Mouse (Mus musculus) E14TG2a.4 (cell line): ENCODE measurements around the gene Bex3.
"Not testable (repeated sequence)": the region's sequence is repeated elsewhere in the genome, so short reads cannot be mapped to it uniquely, and the experiment has no call there.

Experiments used
- H3K27me3 ChIP-seq: 2 replicates; pipeline ENCODE4 v1.6.1; 2014; ENCODE audit warnings: low read length, control low read depth; ENCODE audit not compliant: insufficient read depth
- H3K36me3 ChIP-seq: 2 replicates; pipeline ENCODE4 v1.6.1; 2014; ENCODE audit warnings: low read length, control low read depth; ENCODE audit not compliant: insufficient read depth
- H3K4me1 ChIP-seq: replicated peaks from 2 replicates; pipeline ENCODE4 v1.6.1; 2014; ENCODE audit warnings: low read depth, low read length, control low read depth
- H3K4me3 ChIP-seq: replicated peaks from 2 replicates; pipeline ENCODE4 v1.5.1; 2014; ENCODE audit warnings: mild to moderate bottlenecking, low read length
- H3K9me3 ChIP-seq: 2 replicates; pipeline ENCODE4 v1.6.1; 2014; ENCODE audit warnings: low read length, control low read depth
- CTCF ChIP-seq: conservative IDR thresholded peaks from 2 replicates; pipeline ENCODE4 v1.5.1; 2014; ENCODE audit warnings: low read length
- NANOG ChIP-seq: IDR thresholded peaks from 2 replicates; pipeline ENCODE4 v1.6.1; 2014; ENCODE audit warnings: borderline replicate concordance, low read length, mixed read lengths
- POU5F1 ChIP-seq: IDR thresholded peaks from 2 replicates; pipeline ENCODE4 v1.6.1; 2014; ENCODE audit warnings: low read length, borderline replicate concordance

Bex3 gene

GRCm38 (mm10) chrX:136269743-136270392, at the start of gene Bex3:
Gene Bex3, plus strand, starts transcription at chrX:136270253.
- H3K9me3 ChIP-seq, H3K27me3 ChIP-seq: not testable (repeated sequence)
- Histone ChIP-seq H3K36me3 (peaks cover 14% of the 10 kb centered on the region), H3K4me1 (peaks cover 11% of the 10 kb centered on the region), H3K4me3 (peak within 1 kb of the TSS; percentile 74)

- Histone ChIP-seq H3K9me3 (no peaks in the 10 kb centered on the region), H3K4me3 (no peak overlapping the region), H3K27me3 (no peaks in the 10 kb centered on the region), H3K36me3 (no peaks in the 10 kb centered on the region), H3K4me1 (no peaks in the 10 kb centered on the region)
- no peak for TF ChIP-seq CTCF
- no peak for TF ChIP-seq POU5F1
- TF ChIP-seq NANOG: no peak
These were observed 46.3 kb upstream of the Bex3 start for GRCm38 (mm10) chrX:136223714-136224113.

GRCm38 (mm10) chrX:136227768-136228167, 42.3 kb upstream of the Bex3 start:
- H3K4me3 ChIP-seq: no peak overlapping the region
- no peaks in the 10 kb centered on the region for H3K27me3 ChIP-seq
- no peaks in the 10 kb centered on the region for H3K4me1 ChIP-seq
- H3K9me3 ChIP-seq: no peaks in the 10 kb centered on the region
- TF ChIP-seq POU5F1 (no peak), NANOG (no peak), CTCF (no peak)
- no peaks in the 10 kb centered on the region for H3K36me3 ChIP-seq

DNA sequence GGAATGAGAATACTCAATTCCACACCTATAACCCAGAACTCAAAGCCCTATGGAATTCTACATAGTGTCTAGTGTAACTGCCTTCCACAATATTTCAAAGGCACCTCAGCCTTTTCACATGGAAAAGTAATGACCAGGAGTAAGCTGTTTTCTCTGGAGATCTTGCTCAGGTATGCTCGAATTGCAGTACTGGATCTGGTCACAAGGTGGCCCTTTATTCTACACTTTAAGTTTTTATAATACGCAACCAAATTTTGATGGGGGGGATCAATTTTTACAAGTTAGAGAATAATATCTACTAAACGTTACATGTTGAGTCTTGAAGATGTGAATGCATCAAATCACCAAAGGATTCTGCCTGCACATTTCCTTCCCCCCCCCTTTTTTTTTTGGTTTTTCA, 31.9 kb upstream of the Bex3 start:
- Histone ChIP-seq H3K9me3 (no peaks in the 10 kb centered on the region), H3K27me3 (no peaks in the 10 kb centered on the region), H3K36me3 (no peaks in the 10 kb centered on the region), H3K4me3 (no peak overlapping the region), H3K4me1 (0 out of 2 replicates have a peak, but pooled peaks cover 4% of the 10 kb centered on the region)
- TF ChIP-seq NANOG: no peak
- TF ChIP-seq CTCF: peak; percentile 42

DNA sequence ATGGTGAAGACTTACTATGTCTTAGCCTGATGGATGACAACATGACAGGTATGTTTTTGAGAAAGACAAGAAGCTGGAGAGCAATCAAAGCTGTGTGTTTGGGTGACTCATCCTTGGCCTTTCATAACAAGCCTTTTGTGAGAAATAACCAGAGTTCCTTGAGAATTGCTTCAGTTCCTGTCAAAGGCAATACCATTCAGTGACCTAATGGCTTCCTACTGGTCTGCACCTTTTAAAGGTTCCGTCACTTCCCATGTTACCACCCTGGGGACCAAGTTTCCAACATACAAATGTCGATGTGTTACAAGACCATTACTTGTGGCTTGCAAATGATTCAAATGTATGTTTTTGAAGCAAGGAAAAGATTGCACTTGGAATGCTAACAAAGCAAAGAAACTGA, 26.9 kb upstream of the Bex3 start:
- peaks cover 15% of the 10 kb centered on the region for H3K36me3 ChIP-seq
- no peaks in the 10 kb centered on the region for H3K9me3 ChIP-seq
- TF ChIP-seq NANOG (no peak), POU5F1 (no peak), CTCF (no peak)

GRCm38 (mm10) chrX:136244574-136245229, 25.4 kb upstream of the Bex3 start, which contains the start of gene Tceal9:
Gene Tceal9, plus strand, starts transcription at chrX:136245079.
- H3K9me3 ChIP-seq: no peaks in the 10 kb centered on the region
- H3K4me1 ChIP-seq: no peaks in the 10 kb centered on the region
- H3K36me3 ChIP-seq: peaks cover 18% of the 10 kb centered on the region
- H3K27me3 ChIP-seq: no peaks in the 10 kb centered on the region
- TF ChIP-seq NANOG (no peak), CTCF (no peak), POU5F1 (no peak)
- H3K4me3 ChIP-seq: peak within 1 kb of the TSS; percentile 85

More for the DNA sequence above, 26.9 kb upstream of the Bex3 start:
- no peak overlapping the region for H3K4me3 ChIP-seq
- no peaks in the 10 kb centered on the region for H3K27me3 ChIP-seq
- 0 out of 2 replicates have a peak, but pooled peaks cover 4% of the 10 kb centered on the region for H3K4me1 ChIP-seq

DNA sequence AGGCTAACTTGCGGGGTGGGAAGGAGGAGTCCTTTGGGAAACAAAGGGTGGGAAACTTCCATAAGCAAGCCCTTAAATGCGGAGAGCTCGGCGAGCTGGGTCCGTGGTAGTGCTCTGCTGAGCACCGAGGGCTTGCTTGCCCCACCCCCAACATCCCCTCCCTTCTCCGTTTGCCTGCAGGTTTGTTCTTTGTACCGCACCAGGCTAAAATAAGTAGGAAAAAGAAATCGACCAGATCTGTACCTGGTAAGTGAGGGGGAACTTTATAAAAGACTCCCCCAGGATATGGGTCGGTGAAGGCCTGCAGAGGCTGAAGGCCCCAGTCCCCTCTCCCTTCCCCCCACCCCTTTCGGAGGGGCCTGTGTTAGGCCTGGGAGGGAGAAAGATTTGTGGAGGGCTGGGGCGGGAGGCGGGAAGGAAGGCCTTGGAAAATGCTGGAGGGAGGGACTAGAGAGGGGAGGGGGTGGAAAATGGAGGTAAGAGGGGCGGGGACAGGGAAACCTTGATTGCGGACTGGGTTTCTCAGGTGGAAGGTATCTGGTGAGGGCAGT, 24.5 kb upstream of the Bex3 start:
- TF ChIP-seq POU5F1: no peak
- TF ChIP-seq CTCF: no peak
- no peak for TF ChIP-seq NANOG
- H3K4me3 ChIP-seq: peak overlapping the region; percentile 85

DNA sequence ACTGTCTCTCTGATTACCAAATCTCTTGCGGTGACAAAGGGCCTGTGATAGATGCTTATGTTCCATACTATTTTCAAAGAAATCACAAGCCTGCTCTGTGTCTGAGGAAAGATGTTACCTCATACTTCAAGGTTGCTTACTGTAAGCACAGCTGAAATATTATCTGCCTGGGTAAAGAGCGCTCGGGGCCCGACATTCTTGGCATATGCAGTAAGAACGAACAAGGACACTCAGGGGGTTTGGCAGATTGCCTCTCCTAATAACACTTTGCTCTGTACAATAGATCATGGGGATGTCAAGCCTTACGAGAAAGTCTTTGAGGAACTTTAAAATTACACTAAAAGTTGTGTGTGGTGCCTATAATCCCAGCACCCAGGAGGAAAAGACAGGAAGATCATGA, 21.2 kb upstream of the Bex3 start:
- no peaks in the 10 kb centered on the region for H3K4me1 ChIP-seq
- no peak for TF ChIP-seq POU5F1
- H3K27me3 ChIP-seq: no peaks in the 10 kb centered on the region
- no peak overlapping the region for H3K4me3 ChIP-seq
- H3K9me3 ChIP-seq: no peaks in the 10 kb centered on the region
- peaks cover 18% of the 10 kb centered on the region for H3K36me3 ChIP-seq

More for the DNA sequence above, 24.5 kb upstream of the Bex3 start:
- Histone ChIP-seq H3K9me3 (no peaks in the 10 kb centered on the region), H3K27me3 (no peaks in the 10 kb centered on the region), H3K4me1 (no peaks in the 10 kb centered on the region), H3K36me3 (peaks cover 18% of the 10 kb centered on the region)

DNA sequence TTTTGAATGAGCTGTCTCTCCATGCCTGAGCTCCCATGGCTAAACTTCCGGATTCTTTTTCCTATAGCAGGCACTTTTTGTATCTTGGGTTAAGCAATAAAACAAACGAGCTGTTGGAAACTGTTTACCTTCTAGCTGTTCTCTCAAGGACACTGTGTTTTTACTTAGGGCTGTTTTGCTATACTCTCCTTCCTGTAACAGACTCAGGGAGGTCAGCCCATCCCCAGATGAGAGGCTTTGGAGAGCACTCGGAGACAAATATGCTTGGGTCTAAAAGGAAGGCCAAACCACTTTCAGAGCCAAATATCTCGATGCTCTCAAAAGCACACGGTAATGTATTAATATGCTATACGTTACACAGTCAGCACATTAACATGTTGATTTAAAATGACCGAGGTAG, 20.4 kb upstream of the Bex3 start:
- TF ChIP-seq POU5F1 (no peak), NANOG (no peak), CTCF (no peak)
- H3K4me3 ChIP-seq: no peak overlapping the region
- peaks cover 18% of the 10 kb centered on the region for H3K36me3 ChIP-seq
- H3K9me3 ChIP-seq: no peaks in the 10 kb centered on the region
- H3K27me3 ChIP-seq: no peaks in the 10 kb centered on the region
- no peaks in the 10 kb centered on the region for H3K4me1 ChIP-seq
